Mouse (Mus musculus): ENCODE results near the gene Col4a3.

- no peak for TF ChIP-seq POLR2A (IDR thresholded peaks at IDR 0.05; ENCODE audit: low read depth, low read length)
- no peak for TF ChIP-seq UBTF (IDR thresholded peaks at IDR 0.05; ENCODE audit: low read depth, low read length)
- no peak for TF ChIP-seq EP300 (IDR thresholded peaks at IDR 0.05; ENCODE audit: low read length)
- TF ChIP-seq TCF12 (IDR thresholded peaks at IDR 0.05; ENCODE audit: low read depth, low read length), result no peak
These were observed 100.1 kb downstream of the Col4a3 start for GRCm38 (mm10) chr1:82686866-82687265.
